Mouse (Mus musculus): ENCODE measurements at regions not wholly inside any gene's neighbourhood (a gene's known extent, or its start where the extent isn't known, plus 50 kb on each side); places are given as distances from the start of the nearest gene placed in this dataset.
A peak's percentile ranks its signal among the peaks of the same experiment; 100 is the strongest.

DNA sequence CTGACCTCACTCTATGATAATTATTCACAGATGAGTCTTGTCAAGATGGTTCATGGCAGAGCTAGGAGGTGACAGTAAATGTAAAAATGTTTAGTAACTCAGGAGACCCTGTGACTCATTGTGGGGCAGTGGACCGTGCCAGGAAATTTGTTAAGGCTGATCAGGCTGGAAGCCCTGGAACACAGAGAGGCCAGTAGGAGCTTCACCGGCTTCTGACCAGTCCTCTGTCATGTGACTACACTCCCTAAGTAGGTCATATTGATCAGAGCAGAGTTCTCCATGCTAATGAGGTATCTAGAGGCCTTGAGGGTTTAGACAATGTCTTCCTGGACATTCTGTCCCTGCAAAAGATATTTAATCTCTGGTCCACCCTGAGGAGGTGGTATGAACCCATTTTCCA is 351.8 kb upstream of the Camk1g start:
- no peak for ATAC-seq
- WGBS, result 65% methylated on average over 2 of the region's 2 CpGs
- no peaks in the 10 kb centered on the region for H3K36me3 ChIP-seq (ENCODE audit: poor library complexity, severe bottlenecking)
- no peaks in the 10 kb centered on the region for H3K27me3 ChIP-seq
- no peak overlapping the region for H3K4me2 ChIP-seq
- peaks cover 10% of the 10 kb centered on the region for H3K4me1 ChIP-seq
- H3K9me3 ChIP-seq (replicated peaks), result no peaks in the 10 kb centered on the region
- no peak overlapping the region for H3K4me3 ChIP-seq
- H3K9ac ChIP-seq, result no peak overlapping the region
- no peak overlapping the region for H3K27ac ChIP-seq

DNA sequence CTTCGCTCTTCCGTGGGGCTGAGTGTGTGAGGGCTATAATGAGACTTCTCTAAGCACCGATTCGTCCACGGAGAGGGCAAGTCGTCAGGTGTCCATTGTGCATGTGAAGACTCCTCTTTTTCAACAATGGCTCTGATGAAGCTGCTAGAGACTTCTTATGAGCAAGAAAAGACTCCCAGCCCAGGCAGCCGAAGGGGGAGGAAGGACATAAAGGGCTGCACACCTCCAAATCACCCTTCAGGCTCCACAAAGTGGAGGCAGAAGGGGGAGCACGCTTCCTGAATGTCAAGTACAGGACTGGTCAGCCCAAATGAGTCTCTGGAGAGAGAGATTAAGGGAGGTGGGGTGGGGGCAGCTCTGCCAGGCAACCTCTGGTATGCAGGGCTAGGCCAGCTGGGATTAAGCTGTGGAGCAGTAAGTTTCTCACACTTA is 350.3 kb upstream of the Camk1g start:
- no peaks in the 10 kb centered on the region for H3K9me3 ChIP-seq (replicated peaks)
- H3K4me1 ChIP-seq, result peaks cover 10% of the 10 kb centered on the region
- no peaks in the 10 kb centered on the region for H3K27me3 ChIP-seq
- no peak overlapping the region for H3K4me3 ChIP-seq
- H3K9ac ChIP-seq, result no peak overlapping the region
- H3K4me2 ChIP-seq, result no peak overlapping the region
- no peak for ATAC-seq
- H3K27ac ChIP-seq, result no peak overlapping the region
- WGBS, result 11% methylated on average over 8 of the region's 8 CpGs
- no peaks in the 10 kb centered on the region for H3K36me3 ChIP-seq (ENCODE audit: poor library complexity, severe bottlenecking)

DNA sequence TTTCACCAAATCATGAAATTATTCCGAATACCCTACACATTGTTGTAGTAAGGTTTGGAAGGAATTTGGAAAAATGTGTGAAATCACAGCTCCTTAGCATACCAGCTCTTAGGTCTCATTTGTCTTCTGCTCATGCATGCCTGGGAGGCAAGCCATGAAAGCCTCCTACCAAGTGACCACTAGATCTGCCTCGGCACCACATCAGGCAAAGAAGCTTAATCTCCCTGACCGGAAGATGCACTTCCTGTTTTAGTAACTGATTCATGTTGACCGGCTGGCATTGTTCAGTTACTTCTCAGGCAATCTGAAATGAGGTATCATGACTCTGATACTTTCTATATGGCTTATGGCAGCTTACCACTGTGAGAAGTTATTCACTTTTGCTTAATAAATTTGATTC is 345.2 kb upstream of the Camk1g start:
- Histone ChIP-seq H3K4me3 (no peak overlapping the region), H3K27me3 (no peaks in the 10 kb centered on the region), H3K4me1 (peaks cover 2% of the 10 kb centered on the region), H3K9me3 (replicated peaks) (no peaks in the 10 kb centered on the region), H3K36me3 (ENCODE audit: poor library complexity, severe bottlenecking) (no peaks in the 10 kb centered on the region), H3K9ac (no peak overlapping the region), H3K27ac (no peak overlapping the region), H3K4me2 (no peak overlapping the region)
- 85% methylated on average over 4 of the region's 4 CpGs for WGBS
- ATAC-seq, result no peak

DNA sequence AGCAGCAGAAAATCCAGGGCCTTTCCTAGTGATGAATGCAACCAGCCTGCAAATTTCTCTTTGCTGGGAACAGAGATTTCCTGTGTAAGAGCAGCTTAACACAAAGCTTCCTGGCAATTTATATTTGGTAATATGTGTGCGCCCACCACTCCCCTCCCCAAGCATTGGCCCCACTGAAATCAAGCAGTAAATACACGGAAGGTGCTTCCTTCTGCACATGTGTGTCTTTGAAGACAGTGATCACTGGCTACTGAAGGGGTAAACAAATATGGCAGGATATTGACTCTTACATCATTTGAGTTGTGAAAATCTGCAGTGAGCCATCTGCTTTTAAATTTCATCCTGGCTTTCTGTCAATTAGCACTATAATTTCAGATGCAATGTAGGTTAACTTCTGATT is 344.5 kb upstream of the Camk1g start:
- H3K4me1 ChIP-seq, result no peaks in the 10 kb centered on the region
- no peaks in the 10 kb centered on the region for H3K27me3 ChIP-seq
- no peak overlapping the region for H3K4me2 ChIP-seq
- H3K9ac ChIP-seq, result no peak overlapping the region
- H3K27ac ChIP-seq, result peak overlapping the region; percentile 36
- H3K9me3 ChIP-seq (replicated peaks), result no peaks in the 10 kb centered on the region
- no peak overlapping the region for H3K4me3 ChIP-seq
- H3K36me3 ChIP-seq (ENCODE audit: poor library complexity, severe bottlenecking), result no peaks in the 10 kb centered on the region
- peak; percentile 57; the same call in 1 of the 2 replicates for ATAC-seq
- 73% methylated on average over 2 of the region's 2 CpGs for WGBS

DNA sequence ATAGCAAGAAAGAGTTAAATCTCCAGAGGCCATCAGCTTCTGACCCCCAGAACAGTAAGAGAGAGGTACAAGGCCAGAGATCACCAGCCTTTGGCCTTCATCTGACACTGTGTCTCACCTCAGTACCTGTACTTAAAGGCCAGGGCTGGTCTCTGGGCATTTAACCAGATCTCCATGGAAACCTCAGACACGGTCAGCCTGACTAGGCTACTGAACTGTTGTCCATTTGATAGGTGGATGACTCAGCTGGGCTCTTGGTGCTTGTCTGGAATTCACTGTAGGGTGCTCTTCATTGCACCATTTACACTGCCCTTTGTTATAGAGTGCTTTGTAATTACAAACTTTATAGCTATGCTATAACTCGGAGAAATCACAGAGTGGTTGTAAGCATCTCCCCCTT is 335.1 kb upstream of the Camk1g start:
- no peak for ATAC-seq
- no peak overlapping the region for H3K4me2 ChIP-seq
- no peak overlapping the region for H3K27ac ChIP-seq
- no peak overlapping the region for H3K4me3 ChIP-seq
- H3K27me3 ChIP-seq, result no peaks in the 10 kb centered on the region; the same call in 1 of the 2 replicates
- no peak overlapping the region for H3K9ac ChIP-seq
- H3K36me3 ChIP-seq (ENCODE audit: poor library complexity, severe bottlenecking), result no peaks in the 10 kb centered on the region
- peaks cover 31% of the 10 kb centered on the region for H3K4me1 ChIP-seq
- no peaks in the 10 kb centered on the region for H3K9me3 ChIP-seq (replicated peaks)
- WGBS, result 31% methylated on average over 2 of the region's 2 CpGs

DNA sequence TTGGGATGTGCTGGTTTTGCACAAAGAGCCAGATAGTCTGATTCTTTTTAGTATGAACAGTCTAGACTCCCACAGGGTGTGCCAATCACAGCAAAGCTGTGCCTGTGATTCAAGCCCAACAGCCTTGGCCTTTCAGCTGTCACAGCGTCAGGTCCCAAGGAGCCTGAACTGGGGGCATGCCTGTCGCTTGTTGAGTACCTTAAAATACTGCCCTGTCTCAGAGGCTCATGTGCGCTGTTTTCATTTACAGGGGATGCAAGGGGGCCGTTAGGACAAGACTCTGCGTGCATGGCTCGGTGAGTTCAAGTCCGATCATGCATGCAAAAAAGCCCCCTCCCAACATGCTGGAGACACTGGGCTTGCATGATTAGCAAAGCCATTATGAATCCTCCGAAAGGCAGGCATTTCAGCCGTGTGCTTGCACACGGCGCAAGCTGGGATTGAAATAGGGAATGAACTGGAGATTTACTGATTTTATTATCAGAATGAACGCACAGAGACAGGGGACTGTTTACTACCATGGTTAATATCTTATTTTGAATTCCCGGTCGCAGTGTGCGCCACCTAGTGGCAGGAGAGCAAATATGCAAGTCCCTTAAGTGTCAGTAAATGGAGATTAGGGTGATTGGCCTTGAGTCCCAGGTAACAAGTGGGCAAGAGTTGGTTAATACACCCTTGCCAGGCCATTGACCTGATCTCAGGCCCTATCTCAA is 332.8 kb upstream of the Camk1g start:
- peak overlapping the region; percentile 65 for H3K27ac ChIP-seq
- H3K9ac ChIP-seq, result peak overlapping the region; percentile 45; the same call in 1 of the 2 replicates
- H3K9me3 ChIP-seq (replicated peaks), result no peaks in the 10 kb centered on the region
- 10% methylated on average over 15 of the region's 15 CpGs for WGBS
- H3K4me1 ChIP-seq, result peaks cover 45% of the 10 kb centered on the region
- H3K4me3 ChIP-seq, result peak overlapping the region; percentile 30
- peak; percentile 42 for ATAC-seq
- no peaks in the 10 kb centered on the region for H3K36me3 ChIP-seq (ENCODE audit: poor library complexity, severe bottlenecking)
- H3K27me3 ChIP-seq, result no peaks in the 10 kb centered on the region; the same call in 1 of the 2 replicates
- H3K4me2 ChIP-seq, result peak overlapping the region; percentile 59

DNA sequence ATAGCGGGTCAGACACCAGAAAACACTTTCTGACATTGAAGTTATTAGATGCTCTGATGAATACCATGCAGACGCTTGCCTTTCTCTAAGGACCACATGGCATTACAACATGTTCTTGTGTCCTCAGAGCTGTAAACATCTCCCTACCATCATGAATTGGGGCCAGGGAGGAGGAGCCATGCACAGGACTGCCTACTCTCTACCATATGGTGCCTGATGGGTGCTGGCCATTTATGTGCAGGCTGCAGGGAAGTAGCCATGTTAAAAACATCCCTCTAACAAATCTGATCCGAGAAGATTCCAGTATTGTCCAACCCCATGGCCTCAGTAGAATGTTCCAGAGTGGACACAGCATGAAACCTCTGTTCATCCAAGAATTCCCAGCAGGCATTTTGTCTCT is 330.1 kb upstream of the Camk1g start:
- Histone ChIP-seq H3K9me3 (replicated peaks) (no peaks in the 10 kb centered on the region), H3K4me3 (no peak overlapping the region), H3K36me3 (ENCODE audit: poor library complexity, severe bottlenecking) (no peaks in the 10 kb centered on the region), H3K4me1 (peaks cover 44% of the 10 kb centered on the region), H3K27me3 (no peaks in the 10 kb centered on the region), H3K4me2 (no peak overlapping the region), H3K27ac (no peak overlapping the region), H3K9ac (no peak overlapping the region)
- 0 out of 2 replicates have a peak, but pooled peaks have one; percentile 37 for ATAC-seq
- 68% methylated on average over 3 of the region's 3 CpGs for WGBS

DNA sequence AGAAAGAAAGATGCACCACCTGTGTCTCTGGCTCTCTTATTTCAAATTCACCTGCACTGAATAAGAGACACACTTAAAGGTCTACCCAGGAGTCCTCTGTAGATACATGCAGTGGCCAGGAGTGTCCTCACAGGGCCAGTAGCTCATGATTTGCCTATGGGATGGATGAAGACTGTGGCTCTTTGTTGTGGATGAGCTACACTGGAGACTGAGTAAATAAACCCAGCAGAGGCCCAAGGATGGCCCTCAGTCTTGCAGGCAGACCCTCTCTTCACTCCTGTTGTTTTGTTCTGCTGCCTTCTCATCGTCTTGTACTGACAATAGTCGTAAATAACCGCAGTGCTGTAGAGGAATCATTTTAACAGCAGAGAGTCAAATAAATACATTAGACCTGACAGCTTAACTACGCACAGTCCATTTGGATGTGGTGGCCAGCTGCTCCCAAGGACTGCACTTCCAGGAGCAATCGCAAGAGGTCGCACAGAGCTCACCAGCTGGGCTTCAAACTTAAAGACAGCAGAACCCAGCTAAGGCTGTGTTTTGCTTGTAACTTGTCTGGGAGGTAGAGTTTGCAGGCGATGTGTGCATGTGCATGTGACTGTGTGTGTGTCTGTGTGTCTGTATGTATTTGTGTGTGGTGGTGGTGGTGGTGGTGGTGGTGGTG is 328.6 kb upstream of the Camk1g start:
- H3K4me2 ChIP-seq, result no peak overlapping the region
- H3K9me3 ChIP-seq (replicated peaks), result 0 out of 2 replicates have a peak, but pooled peaks cover 4% of the 10 kb centered on the region
- H3K27me3 ChIP-seq, result no peaks in the 10 kb centered on the region
- no peak overlapping the region for H3K9ac ChIP-seq
- 15% methylated on average over 7 of the region's 7 CpGs for WGBS
- no peaks in the 10 kb centered on the region for H3K36me3 ChIP-seq (ENCODE audit: poor library complexity, severe bottlenecking)
- H3K27ac ChIP-seq, result no peak overlapping the region; the same call in 1 of the 2 replicates
- ATAC-seq, result peak; percentile 60
- H3K4me3 ChIP-seq, result no peak overlapping the region
- peaks cover 42% of the 10 kb centered on the region for H3K4me1 ChIP-seq

DNA sequence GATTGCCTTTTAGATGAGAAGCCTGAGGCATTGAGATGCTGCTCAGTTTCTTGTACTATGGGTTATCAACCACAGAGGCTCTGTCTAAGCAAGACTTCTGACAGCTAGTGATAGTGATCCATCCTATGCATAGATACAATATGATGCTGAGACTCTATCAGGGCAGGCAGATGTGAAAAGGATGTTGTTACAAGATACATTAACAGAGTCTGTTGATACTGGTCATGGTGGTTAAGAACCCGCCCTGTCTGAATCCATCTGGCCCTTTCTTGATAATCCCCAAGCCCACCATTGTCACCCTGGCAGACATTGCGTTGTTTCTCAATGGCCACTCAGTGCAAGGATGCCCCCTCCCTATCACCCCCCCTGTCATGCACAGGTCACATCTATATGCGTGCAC is 327.8 kb upstream of the Camk1g start:
- Histone ChIP-seq H3K27me3 (no peaks in the 10 kb centered on the region), H3K9me3 (replicated peaks) (0 out of 2 replicates have a peak, but pooled peaks cover 4% of the 10 kb centered on the region), H3K4me3 (no peak overlapping the region), H3K27ac (no peak overlapping the region), H3K4me2 (no peak overlapping the region), H3K36me3 (ENCODE audit: poor library complexity, severe bottlenecking) (no peaks in the 10 kb centered on the region), H3K4me1 (peaks cover 39% of the 10 kb centered on the region), H3K9ac (no peak overlapping the region)
- no peak for ATAC-seq
- 92% methylated on average over 3 of the region's 3 CpGs for WGBS

DNA sequence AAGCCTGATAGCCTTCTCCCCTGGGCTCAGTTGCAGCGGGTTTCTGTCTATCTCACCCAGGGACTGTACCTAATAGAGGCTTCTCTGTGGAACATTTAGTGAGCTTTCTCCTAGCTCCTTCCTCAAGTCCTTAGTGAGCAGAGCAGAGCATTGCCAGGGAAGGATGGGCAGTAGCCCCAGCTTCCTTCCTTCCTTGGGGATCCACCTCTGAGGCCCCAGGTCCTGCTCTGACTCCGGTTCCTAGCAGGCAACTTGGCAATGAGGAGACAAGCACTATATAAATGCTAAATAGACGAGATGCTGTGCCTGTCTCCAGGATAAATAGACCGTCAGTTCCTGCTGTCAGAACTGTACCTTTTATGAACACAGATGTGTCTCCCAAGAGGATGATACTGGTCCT is 326.9 kb upstream of the Camk1g start:
- H3K27ac ChIP-seq, result no peak overlapping the region
- 61% methylated on average over 4 of the region's 4 CpGs for WGBS
- H3K4me2 ChIP-seq, result no peak overlapping the region
- 0 out of 2 replicates have a peak, but pooled peaks cover 4% of the 10 kb centered on the region for H3K9me3 ChIP-seq (replicated peaks)
- peaks cover 32% of the 10 kb centered on the region for H3K4me1 ChIP-seq
- no peaks in the 10 kb centered on the region for H3K27me3 ChIP-seq
- H3K36me3 ChIP-seq (ENCODE audit: poor library complexity, severe bottlenecking), result no peaks in the 10 kb centered on the region
- no peak overlapping the region for H3K4me3 ChIP-seq
- no peak for ATAC-seq
- H3K9ac ChIP-seq, result no peak overlapping the region

DNA sequence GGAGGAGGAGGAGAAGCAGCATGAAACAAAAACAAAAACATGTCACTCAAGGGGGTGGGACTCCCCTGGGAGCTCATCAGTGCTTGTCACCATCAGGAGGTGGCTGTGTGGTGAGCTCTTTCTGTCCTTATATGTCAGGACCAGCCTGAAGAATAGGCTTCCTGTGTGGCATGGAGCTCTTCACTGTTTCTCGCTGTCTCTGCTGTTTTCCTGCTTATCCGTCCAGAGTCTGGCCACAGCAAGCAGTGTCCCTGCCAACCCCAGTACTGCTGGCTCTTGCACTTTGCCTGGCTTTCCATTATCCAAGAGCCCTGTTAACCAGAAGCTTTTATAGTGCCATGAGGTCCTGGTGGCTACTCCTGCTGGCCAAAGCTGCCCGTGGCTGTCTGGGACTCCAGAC is 322.9 kb upstream of the Camk1g start:
- Histone ChIP-seq H3K27me3 (no peaks in the 10 kb centered on the region), H3K4me1 (peaks cover 16% of the 10 kb centered on the region; the same call in 1 of the 2 replicates), H3K4me2 (no peak overlapping the region), H3K36me3 (ENCODE audit: poor library complexity, severe bottlenecking) (no peaks in the 10 kb centered on the region), H3K9ac (no peak overlapping the region), H3K4me3 (no peak overlapping the region), H3K9me3 (replicated peaks) (0 out of 2 replicates have a peak, but pooled peaks cover 4% of the 10 kb centered on the region), H3K27ac (no peak overlapping the region)
- no peak for ATAC-seq
- WGBS, result 45% methylated on average over 3 of the region's 3 CpGs

DNA sequence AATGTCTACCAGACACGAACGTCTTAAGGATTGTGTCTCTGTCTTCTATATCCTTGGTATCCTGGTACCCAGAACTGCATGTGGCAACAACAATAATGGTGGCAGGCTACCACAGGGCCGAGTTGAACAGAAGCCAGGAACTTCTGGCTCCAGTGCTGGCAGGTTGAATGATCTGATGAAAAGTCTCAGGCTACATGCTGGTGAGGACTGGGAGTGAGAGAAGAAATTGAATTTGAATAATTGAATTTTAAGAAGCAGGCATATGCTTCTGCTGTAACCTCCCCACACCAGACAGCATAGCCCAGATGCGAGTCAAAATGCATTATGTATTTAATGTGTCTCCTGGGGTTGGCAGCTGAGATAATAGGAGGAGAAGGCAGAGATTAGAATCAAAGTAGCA is 319.5 kb upstream of the Camk1g start:
- no peaks in the 10 kb centered on the region for H3K36me3 ChIP-seq (ENCODE audit: poor library complexity, severe bottlenecking)
- no peak overlapping the region for H3K4me2 ChIP-seq
- H3K4me3 ChIP-seq, result no peak overlapping the region
- no peak overlapping the region for H3K27ac ChIP-seq
- peak; percentile 33; the same call in 1 of the 2 replicates for ATAC-seq
- peaks cover 16% of the 10 kb centered on the region; the same call in 1 of the 2 replicates for H3K4me1 ChIP-seq
- WGBS, result 70% methylated on average over 4 of the region's 4 CpGs
- no peaks in the 10 kb centered on the region for H3K9me3 ChIP-seq (replicated peaks)
- no peak overlapping the region for H3K9ac ChIP-seq
- H3K27me3 ChIP-seq, result no peaks in the 10 kb centered on the region

Measured in forebrain, embryonic 13.5 days (tissue).